Mouse (Mus musculus) embryonic facial prominence, embryonic 12.5 days (tissue): Measurements from ENCODE around the gene Prop1. TPM values are rescaled to one million over a fixed set of nuclear protein-coding genes. Genes with fewer than 3 reads are reported as not detected.

Experiments
- ATAC-seq: fragments of 200-750 bp; cut with Nextera tagmentation; 2 replicates; pipeline ENCODE4 v1.8.0; 2017; ENCODE audit not compliant: insufficient number of reproducible peaks, insufficient read depth, low FRiP score, low TSS enrichment
- H3K27ac ChIP-seq: fragments of 300-500 bp; sonication (generic); 2 replicates; pipeline ENCODE4 v1.5.1; 2016; ENCODE audit warnings: mild to moderate bottlenecking
- H3K27me3 ChIP-seq: fragments of 300-500 bp; sonication (generic); 2 replicates; pipeline ENCODE4 v1.6.1; 2016; ENCODE audit warnings: mild to moderate bottlenecking, moderate library complexity
- H3K36me3 ChIP-seq: fragments of 300-500 bp; sonication (generic); 2 replicates; pipeline ENCODE4 v1.6.1; 2016; ENCODE audit warnings: mild to moderate bottlenecking
- H3K4me1 ChIP-seq: fragments of 300-500 bp; sonication (generic); 2 replicates; pipeline ENCODE4 v1.6.1; 2016
- H3K4me2 ChIP-seq: fragments of 300-500 bp; sonication (generic); replicated peaks from 2 replicates; pipeline ENCODE4 v1.6.1; 2016; ENCODE audit warnings: mild to moderate bottlenecking, moderate library complexity
- H3K4me3 ChIP-seq: fragments of 300-500 bp; sonication (generic); 2 replicates; pipeline ENCODE4 v1.5.1; 2016; ENCODE audit warnings: mild to moderate bottlenecking
- H3K9ac ChIP-seq: fragments of 300-500 bp; sonication (generic); 2 replicates; pipeline ENCODE4 v1.6.1; 2016; ENCODE audit warnings: mild to moderate bottlenecking, moderate library complexity
- H3K9me3 ChIP-seq: fragments of 300-500 bp; sonication (generic); 2 replicates; pipeline ENCODE4 v1.6.1; 2016; ENCODE audit warnings: mild to moderate bottlenecking, moderate library complexity
- WGBS: fragments of 180-500 bp; shearing (Covaris S2); methylation state at CpG from one replicate; pipeline ENCODE4 v1.1.7; 2016; 5-methylcytosine and 5-hydroxymethylcytosine counted together
- polyA plus RNA-seq: library from polyadenylated mRNA; unstranded; fragments of >200 nt; fragmentation: Nextera tagmentation; extraction: Ambion mirVana; gene quantifications from 2 replicates; pipeline ENCODE4 v1.2.1, GENCODE M21; 2016

The Prop1 gene
- polyA plus RNA-seq: 1.0 TPM in 1 of 2 replicates, not detected in the other

- H3K27ac ChIP-seq: no peak within 1 kb of the TSS
- no peak within 1 kb of the TSS for H3K9ac ChIP-seq
- no peak within 1 kb of the TSS for H3K4me2 ChIP-seq
- no peaks in the 10 kb centered on the region; the same call in 1 of the 2 replicates for H3K27me3 ChIP-seq
- H3K4me3 ChIP-seq: no peak within 1 kb of the TSS
- no peaks in the 10 kb centered on the region for H3K4me1 ChIP-seq
- H3K9me3 ChIP-seq: no peaks in the 10 kb centered on the region
- no peak for ATAC-seq
- 67% methylated on average over 6 of the region's 6 CpGs for WGBS
- H3K36me3 ChIP-seq: no peaks in the 10 kb centered on the region
These were observed at the start of gene Prop1 for GRCm38 (mm10) chr11:50953665-50954064. Gene Prop1 (minus strand): TSS chr11:50953765.

- 82% methylated on average over 5 of the region's 5 CpGs for WGBS
- no peaks in the 10 kb centered on the region for H3K9me3 ChIP-seq
- no peak within 1 kb of the TSS for H3K27ac ChIP-seq
- H3K36me3 ChIP-seq: no peaks in the 10 kb centered on the region
- H3K9ac ChIP-seq: no peak within 1 kb of the TSS
- no peak within 1 kb of the TSS for H3K4me2 ChIP-seq
- H3K4me3 ChIP-seq: no peak within 1 kb of the TSS
- ATAC-seq: no peak
- H3K4me1 ChIP-seq: no peaks in the 10 kb centered on the region
- no peaks in the 10 kb centered on the region for H3K27me3 ChIP-seq
These were observed 49.7 kb upstream of the Prop1 start, which contains the start of gene Olfr51 for GRCm38 (mm10) chr11:51003296-51003695. Gene Olfr51 (plus strand): TSS chr11:51003596.

GRCm38 (mm10) chr11:50981667-50982066 lies 28.1 kb upstream of the Prop1 start, which contains the start of gene Olfr1377:
Gene Olfr1377 (plus strand): TSS chr11:50981967.
- ATAC-seq: no peak
- Histone ChIP-seq H3K36me3 (no peaks in the 10 kb centered on the region), H3K27me3 (no peaks in the 10 kb centered on the region), H3K4me3 (no peak within 1 kb of the TSS), H3K9me3 (no peaks in the 10 kb centered on the region), H3K9ac (no peak within 1 kb of the TSS), H3K4me1 (no peaks in the 10 kb centered on the region), H3K4me2 (no peak within 1 kb of the TSS), H3K27ac (no peak within 1 kb of the TSS)
- 71% methylated on average over 5 of the region's 5 CpGs for WGBS

- WGBS: 67% methylated on average over 4 of the region's 4 CpGs
- Histone ChIP-seq H3K4me1 (no peaks in the 10 kb centered on the region), H3K36me3 (no peaks in the 10 kb centered on the region), H3K4me3 (no peak overlapping the region), H3K27me3 (no peaks in the 10 kb centered on the region), H3K9ac (no peak overlapping the region), H3K4me2 (no peak overlapping the region), H3K27ac (no peak overlapping the region), H3K9me3 (no peaks in the 10 kb centered on the region)
- ATAC-seq: no peak
These were observed 23.7 kb upstream of the Prop1 start for GRCm38 (mm10) chr11:50977216-50977615.

- WGBS: 88% methylated on average over 11 of the region's 11 CpGs
- no peaks in the 10 kb centered on the region for H3K9me3 ChIP-seq
- no peaks in the 10 kb centered on the region for H3K27me3 ChIP-seq
These were observed 12.7 kb upstream of the Prop1 start, which contains the start of gene Olfr1378 for GRCm38 (mm10) chr11:50966230-50966629. Gene Olfr1378 (plus strand): TSS chr11:50966530.

GRCm38 (mm10) chr11:50964886-50965285 lies 11.3 kb upstream of the Prop1 start:
- H3K9me3 ChIP-seq: no peaks in the 10 kb centered on the region
- no peak overlapping the region for H3K27ac ChIP-seq
- no peak overlapping the region for H3K9ac ChIP-seq
- ATAC-seq: no peak
- H3K27me3 ChIP-seq: no peaks in the 10 kb centered on the region
- H3K4me2 ChIP-seq: no peak overlapping the region
- no peaks in the 10 kb centered on the region for H3K4me1 ChIP-seq
- H3K36me3 ChIP-seq: no peaks in the 10 kb centered on the region
- WGBS: 82% methylated on average over 2 of the region's 2 CpGs
- no peak overlapping the region for H3K4me3 ChIP-seq

More at GRCm38 (mm10) chr11:50966230-50966629, 12.7 kb upstream of the Prop1 start, which contains the start of gene Olfr1378:
- H3K9ac ChIP-seq: no peak within 1 kb of the TSS
- no peak within 1 kb of the TSS for H3K4me3 ChIP-seq
- no peaks in the 10 kb centered on the region for H3K36me3 ChIP-seq
- no peak within 1 kb of the TSS for H3K27ac ChIP-seq
- no peak within 1 kb of the TSS for H3K4me2 ChIP-seq
- H3K4me1 ChIP-seq: no peaks in the 10 kb centered on the region
- no peak for ATAC-seq

GRCm38 (mm10) chr11:50952290-50952689 lies 1.3 kb downstream of the Prop1 start:
- H3K9me3 ChIP-seq: no peaks in the 10 kb centered on the region
- H3K4me3 ChIP-seq: no peak overlapping the region
- ATAC-seq: no peak
- H3K4me1 ChIP-seq: no peaks in the 10 kb centered on the region
- WGBS: 68% methylated on average over 14 of the region's 14 CpGs
- no peaks in the 10 kb centered on the region; the same call in 1 of the 2 replicates for H3K27me3 ChIP-seq
- no peak overlapping the region for H3K9ac ChIP-seq
- H3K27ac ChIP-seq: 0 out of 2 replicates have a peak overlapping the region, but pooled peaks have one; percentile 2
- no peaks in the 10 kb centered on the region for H3K36me3 ChIP-seq
- H3K4me2 ChIP-seq: no peak overlapping the region

GRCm38 (mm10) chr11:50943506-50943905 lies 10.1 kb downstream of the Prop1 start, which contains the start of gene 4933414I15Rik:
Gene 4933414I15Rik (minus strand): TSS chr11:50943765.
- no peak within 1 kb of the TSS for H3K4me3 ChIP-seq
- H3K4me2 ChIP-seq: no peak within 1 kb of the TSS
- 80% methylated on average over 14 of the region's 14 CpGs for WGBS
- H3K27ac ChIP-seq: no peak within 1 kb of the TSS
- no peak within 1 kb of the TSS for H3K9ac ChIP-seq
- no peaks in the 10 kb centered on the region for H3K27me3 ChIP-seq
- no peak for ATAC-seq
- H3K36me3 ChIP-seq: no peaks in the 10 kb centered on the region
- H3K9me3 ChIP-seq: no peaks in the 10 kb centered on the region
- H3K4me1 ChIP-seq: no peaks in the 10 kb centered on the region

GRCm38 (mm10) chr11:50942386-50942785 lies 11.2 kb downstream of the Prop1 start:
- no peak for ATAC-seq
- Histone ChIP-seq H3K4me2 (no peak overlapping the region), H3K4me3 (no peak overlapping the region), H3K27me3 (no peaks in the 10 kb centered on the region), H3K4me1 (no peaks in the 10 kb centered on the region), H3K36me3 (no peaks in the 10 kb centered on the region), H3K9me3 (no peaks in the 10 kb centered on the region), H3K9ac (no peak overlapping the region), H3K27ac (no peak overlapping the region)
- 71% methylated on average over 12 of the region's 12 CpGs for WGBS

GRCm38 (mm10) chr11:50939621-50940366 lies 13.8 kb downstream of the Prop1 start:
- no peak overlapping the region for H3K9ac ChIP-seq
- H3K9me3 ChIP-seq: no peaks in the 10 kb centered on the region
- no peaks in the 10 kb centered on the region for H3K4me1 ChIP-seq
- H3K27me3 ChIP-seq: no peaks in the 10 kb centered on the region
- H3K4me2 ChIP-seq: no peak overlapping the region
- no peak overlapping the region for H3K27ac ChIP-seq
- 32% methylated on average over 14 of the region's 14 CpGs for WGBS
- no peaks in the 10 kb centered on the region for H3K36me3 ChIP-seq
- ATAC-seq: no peak
- no peak overlapping the region for H3K4me3 ChIP-seq

GRCm38 (mm10) chr11:50938435-50938834 lies 15.1 kb downstream of the Prop1 start:
- Histone ChIP-seq H3K27me3 (no peaks in the 10 kb centered on the region), H3K27ac (no peak overlapping the region), H3K36me3 (no peaks in the 10 kb centered on the region), H3K9me3 (no peaks in the 10 kb centered on the region), H3K9ac (no peak overlapping the region), H3K4me2 (no peak overlapping the region), H3K4me1 (no peaks in the 10 kb centered on the region), H3K4me3 (no peak overlapping the region)
- ATAC-seq: no peak
- 85% methylated on average over 8 of the region's 8 CpGs for WGBS

GRCm38 (mm10) chr11:50932040-50932439 lies 21.5 kb downstream of the Prop1 start:
- 94% methylated on average over 1 of the region's 1 CpGs for WGBS
- Histone ChIP-seq H3K9me3 (no peaks in the 10 kb centered on the region), H3K4me2 (peak overlapping the region; percentile 79), H3K27me3 (peaks cover 3% of the 10 kb centered on the region; the same call in 1 of the 2 replicates), H3K9ac (no peak overlapping the region), H3K4me3 (no peak overlapping the region), H3K27ac (no peak overlapping the region), H3K36me3 (no peaks in the 10 kb centered on the region), H3K4me1 (peaks cover 7% of the 10 kb centered on the region; the same call in 1 of the 2 replicates)
- ATAC-seq: no peak
